Mouse (Mus musculus): Measurements from ENCODE around the gene Sfxn1. TPM values are rescaled to one million over a fixed set of nuclear protein-coding genes. Genes with fewer than 3 reads are reported as not detected.

Gene Sfxn1
- total RNA-seq, 2 experiments from 2014 or later = 42.5 to 45.1 TPM

DNA sequence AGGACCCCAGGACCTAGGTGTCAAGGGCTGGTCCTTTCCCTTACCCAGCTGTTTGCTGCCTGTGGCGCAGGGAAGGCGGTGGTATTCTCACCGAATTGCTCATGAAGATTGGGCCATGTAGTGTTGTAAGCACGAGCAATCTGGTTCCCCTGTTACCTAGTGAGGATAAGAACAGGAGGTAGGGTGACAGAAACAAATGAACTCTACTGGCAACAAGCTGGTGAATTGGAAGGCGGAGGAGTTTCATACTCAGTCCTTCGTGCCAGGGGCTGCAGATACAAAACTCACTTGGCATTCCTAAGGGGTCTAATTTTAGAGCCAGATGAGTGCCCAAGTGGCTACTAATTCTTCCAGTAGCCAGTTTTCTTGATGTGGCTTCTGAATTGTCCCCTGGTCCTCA, 4.4 kb downstream of the Sfxn1 start:
- no peak for DNase-seq (ENCODE audit: low spot score in 2 of 2)
- intact Hi-C loops (cut with DNase I) = no loop called here

- intact Hi-C loops (cut with DNase I) = no loop called here
Observed at GRCm38 (mm10) chr13:54076762-54077460, 5.2 kb downstream of the Sfxn1 start.

GRCm38 (mm10) chr13:54077470-54078174, 6.0 kb downstream of the Sfxn1 start:
- no peak for DNase-seq (ENCODE audit: low spot score in 2 of 2)
- intact Hi-C loops (cut with DNase I) = no loop called here

More at GRCm38 (mm10) chr13:54076762-54077460, 5.2 kb downstream of the Sfxn1 start:
- DNase-seq (ENCODE audit: low spot score in 2 of 2) = no peak

DNA sequence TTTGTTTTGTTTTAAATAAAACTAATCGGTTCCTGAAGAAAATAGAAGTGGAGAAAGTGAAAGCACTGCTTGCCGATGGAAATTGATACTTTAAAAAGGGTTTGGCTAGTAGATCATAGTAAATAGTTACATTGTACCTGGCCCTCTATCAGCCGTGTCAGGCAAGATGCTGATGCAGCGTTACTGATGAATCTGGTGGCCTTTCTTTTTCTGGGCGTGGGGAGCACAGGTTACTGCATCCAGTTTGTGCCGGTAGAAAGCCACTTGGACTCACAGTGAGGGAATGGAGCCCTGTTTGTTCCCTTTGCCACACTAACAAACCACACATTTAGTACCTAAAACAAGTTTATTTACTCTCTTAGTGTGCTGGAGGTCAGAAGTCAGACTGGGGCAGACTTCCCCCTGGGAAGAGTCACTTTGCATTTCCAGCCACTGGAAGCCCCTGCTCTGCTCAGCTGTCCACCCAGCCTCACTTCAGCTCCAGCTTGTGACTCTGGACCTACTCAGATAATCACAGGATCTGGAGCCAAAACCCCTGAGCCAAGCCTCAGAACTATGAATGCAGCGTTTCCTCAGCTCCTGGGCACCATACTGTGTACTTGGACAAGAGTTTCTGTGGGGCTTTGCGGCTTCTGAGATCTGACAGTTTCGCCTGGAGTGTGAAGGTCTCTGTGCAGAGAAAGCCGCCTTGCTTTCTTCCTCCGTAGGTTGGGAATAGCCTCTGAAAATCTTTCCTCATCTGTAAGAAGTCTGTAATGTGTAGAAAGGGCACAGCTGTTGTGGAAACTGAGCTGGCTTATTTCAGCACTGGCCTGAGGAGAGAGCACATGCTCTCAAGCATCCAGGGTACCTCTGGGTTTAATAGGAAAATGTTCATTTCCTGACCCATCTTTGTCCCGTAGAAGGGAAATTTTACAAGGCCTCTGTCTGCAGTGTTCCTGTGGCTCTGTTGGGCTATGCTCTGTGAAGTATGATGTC, 8.4 kb downstream of the Sfxn1 start:
- DNase-seq (ENCODE audit: low spot score in 2 of 2) = no peak
- intact Hi-C loops (cut with DNase I) = no loop called here

GRCm38 (mm10) chr13:54080785-54081184, 9.1 kb downstream of the Sfxn1 start:
- intact Hi-C loops (cut with DNase I) = no loop called here
- no peak for DNase-seq (ENCODE audit: low spot score in 2 of 2)

GRCm38 (mm10) chr13:54082946-54083345, 11.3 kb downstream of the Sfxn1 start:
- intact Hi-C loops (cut with DNase I) = no loop called here
- DNase-seq (ENCODE audit: low spot score in 2 of 2) = no peak

- intact Hi-C loops (cut with DNase I) = no loop called here
Observed at GRCm38 (mm10) chr13:54084178-54084577, 12.5 kb downstream of the Sfxn1 start.

GRCm38 (mm10) chr13:54084826-54085225, 13.2 kb downstream of the Sfxn1 start:
- DNase-seq (ENCODE audit: low spot score in 2 of 2) = no peak
- intact Hi-C loops (cut with DNase I) = no loop called here

More at GRCm38 (mm10) chr13:54084178-54084577, 12.5 kb downstream of the Sfxn1 start:
- DNase-seq (ENCODE audit: low spot score in 2 of 2) = no peak

GRCm38 (mm10) chr13:54085266-54085665, 13.6 kb downstream of the Sfxn1 start:
- intact Hi-C loops (cut with DNase I) = no loop called here
- DNase-seq (ENCODE audit: low spot score in 2 of 2) = no peak

DNA sequence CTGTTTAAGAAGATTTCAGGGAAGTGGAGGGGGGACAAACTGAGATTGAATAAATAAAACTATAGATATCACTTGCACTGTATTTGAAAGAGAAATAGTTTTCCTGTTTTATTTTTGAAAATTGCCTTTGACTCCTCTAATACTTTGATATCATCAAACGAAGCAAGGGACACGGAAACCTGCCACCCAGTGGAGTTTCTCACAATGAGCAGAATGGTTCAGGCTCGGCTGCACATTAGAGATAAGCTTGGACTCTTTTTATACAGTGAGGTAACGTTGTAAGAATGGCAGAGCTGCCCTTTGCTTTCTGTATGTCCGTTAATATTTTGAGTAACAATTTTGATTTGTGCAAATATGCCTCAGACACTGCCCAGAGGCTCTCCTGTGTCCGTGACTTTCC, 20.1 kb downstream of the Sfxn1 start:
- DNase-seq (ENCODE audit: low spot score in 2 of 2) = no peak
- intact Hi-C loops (cut with DNase I) = no loop called here

DNA sequence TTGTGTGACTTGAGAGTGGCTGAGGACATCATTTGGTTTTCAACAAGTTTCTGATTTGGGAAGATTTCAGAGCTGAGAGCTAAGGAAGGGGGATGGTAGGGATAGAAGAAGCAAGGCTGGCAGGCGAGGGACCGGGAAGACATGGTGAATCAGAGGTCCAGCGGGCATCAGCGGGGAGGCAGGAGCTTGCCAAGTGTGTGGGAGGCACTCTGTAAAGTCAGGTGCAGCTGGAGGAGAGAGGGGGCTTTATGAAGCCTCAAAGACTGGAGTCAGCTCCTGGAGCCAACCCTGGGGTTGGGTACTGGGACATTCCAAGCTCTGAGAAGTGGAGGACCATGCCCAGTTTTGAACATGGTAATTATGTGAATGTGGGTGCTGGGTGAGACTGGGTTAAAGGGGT, 22.7 kb downstream of the Sfxn1 start:
- intact Hi-C loops (cut with DNase I) = no loop called here
- DNase-seq (ENCODE audit: low spot score in 2 of 2) = no peak

GRCm38 (mm10) chr13:54094963-54095362, 23.3 kb downstream of the Sfxn1 start:
- intact Hi-C loops (cut with DNase I) = no loop called here
- no peak for DNase-seq (ENCODE audit: low spot score in 2 of 2)

DNA sequence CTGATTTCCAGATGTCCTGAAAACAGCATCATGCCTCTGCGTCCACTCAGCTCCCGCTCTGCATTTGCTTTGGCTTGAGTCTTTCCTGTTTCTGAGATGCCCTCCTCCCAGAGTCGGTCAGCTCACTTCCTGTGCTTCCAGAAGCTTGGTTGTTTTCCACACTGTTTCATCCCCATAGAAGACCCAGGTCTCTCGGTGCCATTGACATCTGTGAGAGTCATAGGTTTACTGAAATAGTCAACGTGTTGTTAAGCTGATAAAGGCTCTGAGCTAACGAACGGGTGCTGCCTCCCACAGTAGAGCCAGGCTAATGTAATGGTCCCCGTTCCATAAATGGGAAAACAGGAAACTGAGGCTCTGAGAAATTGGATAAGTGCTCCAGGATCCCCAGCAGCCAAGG, 24.1 kb downstream of the Sfxn1 start:
- intact Hi-C loops (cut with DNase I) = no loop called here
- DNase-seq (ENCODE audit: low spot score in 2 of 2) = no peak

- intact Hi-C loops (cut with DNase I) = no loop called here
- no peak for DNase-seq (ENCODE audit: low spot score in 2 of 2)
Observed at GRCm38 (mm10) chr13:54097227-54097626, 25.6 kb downstream of the Sfxn1 start.

GRCm38 (mm10) chr13:54097797-54098196, 26.1 kb downstream of the Sfxn1 start:
- intact Hi-C loops (cut with DNase I) = no loop called here
- DNase-seq (ENCODE audit: low spot score in 2 of 2) = no peak

DNA sequence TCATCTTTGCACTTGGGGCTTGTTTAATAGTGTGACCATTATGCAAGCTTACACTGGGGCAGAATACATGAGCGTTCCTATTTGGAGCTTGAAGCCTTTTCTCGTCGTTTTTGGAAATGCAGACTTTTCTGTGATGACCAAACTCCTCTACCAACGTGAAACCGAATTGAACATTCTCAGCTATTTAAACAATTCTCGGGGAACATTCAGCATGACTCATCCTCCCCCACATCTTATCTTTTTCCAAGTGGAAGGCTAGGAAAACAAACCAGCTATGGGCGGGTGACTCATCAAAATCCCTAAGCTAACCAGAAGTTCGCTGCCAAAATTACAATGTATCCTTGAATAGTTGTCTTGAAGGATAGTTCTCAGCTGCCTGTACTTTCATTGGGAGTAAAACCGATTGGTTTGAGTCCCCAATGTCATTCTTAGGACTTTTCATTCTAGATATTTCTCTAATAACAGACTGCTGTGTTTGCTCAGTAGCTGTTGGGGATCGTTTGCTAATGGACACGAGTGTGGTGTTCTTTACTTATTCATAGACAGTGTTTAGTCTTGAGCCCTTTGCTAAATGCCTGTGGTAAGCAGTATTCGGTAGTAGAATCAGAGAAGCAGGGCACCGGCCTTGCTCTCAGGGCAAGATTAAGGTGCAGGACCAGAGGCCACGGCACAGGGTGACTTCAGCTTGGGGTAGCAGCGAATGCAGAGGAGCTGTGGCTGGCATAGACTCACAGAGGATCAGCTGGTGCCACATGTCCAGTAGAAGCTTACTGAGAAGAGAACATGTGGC, 29.6 kb downstream of the Sfxn1 start:
- DNase-seq (ENCODE audit: low spot score in 2 of 2) = peak; percentile 79 to 97
- intact Hi-C loops (cut with DNase I) = loop anchor here (5.0 kb wide), 1 partner anchor 201 kb away; no protein-coding TSS in a partner anchor

GRCm38 (mm10) chr13:54102061-54102460, 30.4 kb downstream of the Sfxn1 start:
- intact Hi-C loops (cut with DNase I) = loop anchor here (5.0 kb wide), 1 partner anchor 200 kb away; no protein-coding TSS in a partner anchor

GRCm38 (mm10) chr13:54103271-54103670, 31.6 kb downstream of the Sfxn1 start:
- intact Hi-C loops (cut with DNase I) = loop anchor here (5.0 kb wide), 1 partner anchor 199 kb away; no protein-coding TSS in a partner anchor
- DNase-seq (ENCODE audit: low spot score in 2 of 2) = no peak

More at GRCm38 (mm10) chr13:54102061-54102460, 30.4 kb downstream of the Sfxn1 start:
- DNase-seq (ENCODE audit: low spot score in 2 of 2) = no peak

GRCm38 (mm10) chr13:54103866-54104265, 32.2 kb downstream of the Sfxn1 start:
- intact Hi-C loops (cut with DNase I) = loop anchor here (5.0 kb wide), 1 partner anchor 198 kb away; no protein-coding TSS in a partner anchor
- no peak for DNase-seq (ENCODE audit: low spot score in 2 of 2)

Measured in left cerebral cortex, postnatal 25 days (tissue).